Mouse (Mus musculus) midbrain, embryonic 13.5 days (tissue): ENCODE measurements at regions not wholly inside any gene's neighbourhood (a gene's known extent, or its start where the extent isn't known, plus 50 kb on each side); places are given as distances from the start of the nearest gene placed in this dataset.

Experiments used
- ATAC-seq: fragments of 200-750 bp; cut with Nextera tagmentation; 2 replicates; pipeline ENCODE4 v1.8.0; 2017; ENCODE audit warnings: mild to moderate bottlenecking, moderate TSS enrichment, moderate library complexity
- H3K27ac ChIP-seq: fragments of 300-500 bp; sonication (generic); 2 replicates; pipeline ENCODE4 v1.5.1; 2015; ENCODE audit warnings: inconsistent platforms, mild to moderate bottlenecking, moderate library complexity
- H3K27me3 ChIP-seq: fragments of 300-500 bp; sonication (generic); 2 replicates; pipeline ENCODE4 v1.6.1; 2015; ENCODE audit warnings: mild to moderate bottlenecking, inconsistent platforms
- H3K36me3 ChIP-seq: fragments of 300-500 bp; sonication (generic); 2 replicates; pipeline ENCODE4 v1.6.1; 2015; ENCODE audit warnings: mild to moderate bottlenecking, inconsistent platforms
- H3K4me1 ChIP-seq: fragments of 300-500 bp; sonication (generic); replicated peaks from 2 replicates; pipeline ENCODE4 v1.6.1; 2015; ENCODE audit warnings: inconsistent platforms
- H3K4me2 ChIP-seq: fragments of 300-500 bp; sonication (generic); replicated peaks from 2 replicates; pipeline ENCODE4 v1.6.1; 2015; ENCODE audit warnings: moderate library complexity, mild to moderate bottlenecking, inconsistent platforms
- H3K4me3 ChIP-seq: fragments of 300-500 bp; sonication (generic); replicated peaks from 2 replicates; pipeline ENCODE4 v1.5.1; 2015; ENCODE audit warnings: mild to moderate bottlenecking, inconsistent platforms
- H3K9ac ChIP-seq: fragments of 300-500 bp; sonication (generic); replicated peaks from 2 replicates; pipeline ENCODE4 v1.6.1; 2015; ENCODE audit warnings: mild to moderate bottlenecking, inconsistent platforms
- H3K9me3 ChIP-seq: fragments of 300-500 bp; sonication (generic); 2 replicates; pipeline ENCODE4 v1.6.1; 2016; ENCODE audit warnings: mild to moderate bottlenecking, inconsistent platforms
- WGBS: fragments of 180-500 bp; shearing (Covaris S2); methylation state at CpG from one replicate; pipeline ENCODE4 v1.1.7; 2015; 5-methylcytosine and 5-hydroxymethylcytosine counted together

DNA sequence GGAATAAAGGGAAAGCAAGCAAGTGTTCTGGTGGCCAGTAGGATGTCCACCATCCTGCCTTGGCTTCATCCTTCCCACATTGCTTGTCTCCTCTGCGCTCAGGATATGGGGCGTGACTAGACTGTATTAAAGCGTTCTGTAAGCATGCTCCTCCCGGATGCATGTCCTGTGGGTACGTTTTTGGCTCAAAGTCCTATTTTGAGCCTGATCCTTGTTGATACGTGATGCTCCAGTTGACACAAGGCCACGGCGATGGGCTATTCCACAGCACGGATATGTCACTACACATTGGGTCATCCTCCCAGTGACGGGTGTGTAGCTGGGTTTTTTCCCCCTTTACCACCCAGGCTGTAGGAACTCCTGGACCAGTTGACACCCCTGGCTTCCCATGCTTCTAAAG, 110.6 kb downstream of the Mn1 start:
- no peaks in the 10 kb centered on the region for H3K36me3 ChIP-seq
- no peak overlapping the region for H3K9ac ChIP-seq
- no peak overlapping the region for H3K27ac ChIP-seq
- no peak for ATAC-seq
- no peak overlapping the region for H3K4me3 ChIP-seq
- H3K27me3 ChIP-seq, result 0 out of 2 replicates have a peak, but pooled peaks cover 5% of the 10 kb centered on the region
- no peaks in the 10 kb centered on the region for H3K9me3 ChIP-seq
- peaks cover 38% of the 10 kb centered on the region for H3K4me1 ChIP-seq
- 89% methylated on average over 10 of the region's 10 CpGs for WGBS
- H3K4me2 ChIP-seq, result no peak overlapping the region

DNA sequence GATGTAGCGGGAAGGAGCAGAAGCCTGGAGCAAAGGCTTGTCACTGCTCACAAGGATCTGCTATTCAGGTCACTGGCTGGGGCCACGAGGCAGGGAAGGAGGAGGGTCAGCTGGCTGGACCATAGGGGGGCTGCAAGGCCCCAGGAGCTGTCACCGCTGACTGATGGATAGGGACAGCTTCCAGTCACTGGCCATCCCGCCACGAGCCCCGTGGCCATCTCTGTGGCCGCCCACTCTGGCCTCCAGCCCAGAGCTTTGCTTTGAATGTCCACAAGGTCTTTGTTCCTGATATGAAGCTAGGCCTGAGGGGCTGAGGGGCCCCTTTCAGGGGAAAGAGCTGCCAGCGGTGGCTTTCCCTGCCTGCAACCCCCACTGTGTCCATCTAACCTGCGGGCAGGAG, 111.9 kb downstream of the Mn1 start:
- 0 out of 2 replicates have a peak, but pooled peaks cover 5% of the 10 kb centered on the region for H3K27me3 ChIP-seq
- no peak overlapping the region for H3K4me2 ChIP-seq
- no peaks in the 10 kb centered on the region for H3K36me3 ChIP-seq
- H3K4me1 ChIP-seq, result peaks cover 39% of the 10 kb centered on the region
- H3K9ac ChIP-seq, result no peak overlapping the region
- 9% methylated on average over 9 of the region's 9 CpGs for WGBS
- H3K27ac ChIP-seq, result peak overlapping the region; percentile 52
- no peak overlapping the region for H3K4me3 ChIP-seq
- peak; percentile 57 for ATAC-seq
- no peaks in the 10 kb centered on the region for H3K9me3 ChIP-seq

DNA sequence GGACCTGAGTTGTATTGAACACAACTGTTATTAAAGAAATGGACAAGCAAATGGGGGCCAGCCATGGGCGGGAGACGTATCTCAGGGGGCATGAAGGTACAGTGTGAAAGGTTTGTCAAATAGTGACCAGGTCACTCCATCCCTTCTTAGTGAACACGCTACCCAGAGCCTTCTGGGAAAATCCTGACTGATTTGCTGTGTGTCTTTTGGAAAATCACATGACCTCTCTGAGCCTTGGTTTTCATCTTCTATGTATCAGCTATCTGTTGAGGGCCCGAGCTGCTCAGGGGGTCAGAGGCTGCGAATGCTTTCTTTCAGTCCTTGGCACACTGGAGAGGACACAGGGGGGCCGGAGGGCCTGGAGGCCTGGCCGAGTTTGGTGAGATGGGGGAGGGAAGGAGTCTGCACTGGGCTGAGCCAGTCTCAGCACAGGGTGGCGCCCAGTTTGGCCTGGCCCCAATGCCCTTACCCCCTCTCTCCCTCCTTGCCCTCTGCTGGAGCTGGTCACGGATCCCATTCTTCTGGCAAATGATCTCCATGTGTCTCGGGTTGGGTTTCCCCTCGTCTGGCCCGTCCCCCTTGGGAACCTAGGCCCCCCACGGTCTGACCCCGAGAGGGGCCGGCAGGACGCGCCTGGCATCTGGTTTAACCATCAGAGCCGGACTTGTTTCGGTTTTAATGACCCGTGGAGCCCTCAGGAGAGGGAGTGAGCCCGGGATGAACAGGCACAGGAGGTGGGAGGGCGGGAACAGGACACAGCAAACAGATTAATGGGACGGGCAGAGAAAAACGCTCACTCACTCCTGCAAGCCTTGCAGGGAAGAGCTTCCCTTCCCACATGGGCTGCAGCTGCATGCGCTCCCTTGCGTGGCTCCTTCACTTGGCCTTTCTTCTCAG, 113.7 kb downstream of the Mn1 start:
- 15% methylated on average over 26 of the region's 26 CpGs for WGBS
- peak overlapping the region; percentile 0 for H3K4me2 ChIP-seq
- H3K9ac ChIP-seq, result no peak overlapping the region

DNA sequence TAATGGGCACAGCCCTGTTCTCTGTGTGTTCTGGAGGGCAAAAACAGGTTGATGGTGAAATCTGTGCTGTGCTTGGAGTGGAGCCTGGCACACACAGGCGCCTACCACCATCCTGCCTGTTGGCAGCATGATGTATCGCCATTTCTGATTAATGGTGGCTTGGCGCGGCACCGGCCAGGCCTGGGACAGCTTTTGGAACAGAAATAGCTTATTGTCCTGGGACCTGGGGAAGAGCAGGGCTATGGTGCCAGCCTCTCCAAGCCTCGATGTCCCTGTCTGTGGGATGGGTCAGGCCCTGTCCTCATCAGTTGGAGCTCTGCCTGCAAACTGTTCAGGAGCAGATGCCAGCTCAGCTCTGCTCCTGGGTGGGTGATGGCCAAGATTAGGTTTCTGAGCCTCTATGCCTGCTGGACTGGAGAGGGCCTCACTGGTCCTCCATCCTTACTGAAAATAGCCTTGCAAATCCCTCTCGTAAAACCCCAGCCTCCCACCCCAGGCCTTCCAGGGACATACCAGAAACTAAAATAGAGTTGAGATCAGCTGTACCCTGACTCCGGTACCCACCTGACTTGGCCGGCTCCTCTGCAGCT, 115.4 kb downstream of the Mn1 start:
- WGBS, result 89% methylated on average over 9 of the region's 9 CpGs
- peaks cover 55% of the 10 kb centered on the region for H3K4me1 ChIP-seq
- no peak overlapping the region for H3K9ac ChIP-seq
- H3K4me3 ChIP-seq, result no peak overlapping the region
- no peak overlapping the region for H3K27ac ChIP-seq
- H3K27me3 ChIP-seq, result 0 out of 2 replicates have a peak, but pooled peaks cover 5% of the 10 kb centered on the region
- no peak for ATAC-seq
- H3K36me3 ChIP-seq, result no peaks in the 10 kb centered on the region
- H3K9me3 ChIP-seq, result no peaks in the 10 kb centered on the region
- no peak overlapping the region for H3K4me2 ChIP-seq

More for the DNA sequence above, 113.7 kb downstream of the Mn1 start:
- Histone ChIP-seq H3K27me3 (0 out of 2 replicates have a peak, but pooled peaks cover 5% of the 10 kb centered on the region), H3K36me3 (no peaks in the 10 kb centered on the region), H3K9me3 (no peaks in the 10 kb centered on the region), H3K27ac (0 out of 2 replicates have a peak overlapping the region, but pooled peaks have one; percentile 45), H3K4me3 (no peak overlapping the region), H3K4me1 (peaks cover 47% of the 10 kb centered on the region)
- peak; percentile 40; the same call in 1 of the 2 replicates for ATAC-seq

DNA sequence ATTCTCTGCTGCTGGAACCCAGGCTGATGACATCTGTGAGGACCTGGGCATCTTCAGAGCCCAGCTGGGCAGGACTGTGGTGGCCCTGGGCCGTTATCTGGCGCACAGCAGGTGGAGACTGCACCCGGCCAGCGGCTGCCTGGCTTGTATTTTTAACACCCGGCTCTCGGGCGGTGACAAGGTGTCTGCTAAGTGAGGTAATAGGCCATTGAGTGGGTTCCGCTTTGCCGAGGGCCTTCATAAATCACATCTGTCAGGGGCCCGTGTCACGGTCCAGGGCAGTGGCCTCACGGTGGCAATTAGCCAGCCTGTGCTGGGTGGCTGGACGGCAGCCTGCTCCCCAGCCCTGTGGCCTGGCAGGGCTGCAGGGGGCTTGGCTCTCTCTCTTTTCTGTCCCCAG, 118.8 kb downstream of the Mn1 start:
- no peaks in the 10 kb centered on the region for H3K36me3 ChIP-seq
- no peak for ATAC-seq
- H3K9me3 ChIP-seq, result no peaks in the 10 kb centered on the region
- H3K9ac ChIP-seq, result no peak overlapping the region
- WGBS, result 54% methylated on average over 13 of the region's 13 CpGs
- peak overlapping the region; percentile 17; the same call in 1 of the 2 replicates for H3K27ac ChIP-seq
- H3K4me1 ChIP-seq, result peaks cover 47% of the 10 kb centered on the region
- no peak overlapping the region for H3K4me3 ChIP-seq
- no peak overlapping the region for H3K4me2 ChIP-seq
- no peaks in the 10 kb centered on the region for H3K27me3 ChIP-seq

DNA sequence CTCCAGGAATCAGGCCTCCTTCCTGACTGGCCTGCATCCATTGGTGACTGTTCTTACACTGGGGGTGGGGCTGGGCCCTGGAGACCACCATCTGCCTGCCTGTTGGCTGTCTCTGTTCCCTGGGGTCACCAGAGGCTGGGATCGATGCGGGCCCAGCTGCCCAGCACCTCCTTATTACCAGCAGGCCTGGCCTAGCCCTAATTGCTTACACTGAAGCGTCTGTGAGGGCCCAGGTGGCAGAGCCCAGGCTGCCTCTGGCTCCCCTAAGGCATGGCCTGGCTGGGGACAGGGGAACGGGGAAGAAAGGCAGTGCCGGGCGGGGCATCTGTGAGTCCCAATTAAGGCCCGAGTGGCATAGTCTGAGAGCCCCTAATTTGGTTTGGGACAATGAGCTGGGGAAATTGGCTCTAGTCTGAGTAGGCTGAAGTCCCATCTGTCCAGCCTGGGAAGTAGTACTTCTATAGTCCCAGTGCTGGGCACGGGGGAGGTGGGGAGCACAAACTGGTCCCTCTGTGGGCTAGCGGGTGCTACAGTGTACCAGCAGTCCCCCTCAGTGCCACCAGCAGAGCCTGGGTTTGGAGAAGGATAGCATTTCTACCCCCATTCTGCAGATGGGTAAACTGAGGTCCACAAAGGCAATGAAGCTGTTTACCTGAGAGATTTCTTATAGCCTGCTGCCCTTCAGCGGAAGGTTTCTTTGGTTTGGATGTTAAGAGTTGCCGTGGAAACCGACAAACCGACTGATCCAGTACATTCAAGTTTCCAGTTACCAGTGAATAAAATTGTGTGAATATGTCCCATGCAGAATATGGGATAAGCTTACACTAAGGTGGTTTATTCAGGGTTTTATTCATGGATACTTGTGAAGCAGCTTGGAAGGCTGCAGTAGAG, 121.6 kb downstream of the Mn1 start:
- Histone ChIP-seq H3K27me3 (no peaks in the 10 kb centered on the region), H3K4me2 (no peak overlapping the region), H3K27ac (peak overlapping the region; percentile 67), H3K9ac (no peak overlapping the region), H3K4me3 (no peak overlapping the region), H3K4me1 (peaks cover 35% of the 10 kb centered on the region), H3K36me3 (no peaks in the 10 kb centered on the region), H3K9me3 (no peaks in the 10 kb centered on the region)
- peak; percentile 85 for ATAC-seq
- WGBS, result 46% methylated on average over 13 of the region's 13 CpGs

DNA sequence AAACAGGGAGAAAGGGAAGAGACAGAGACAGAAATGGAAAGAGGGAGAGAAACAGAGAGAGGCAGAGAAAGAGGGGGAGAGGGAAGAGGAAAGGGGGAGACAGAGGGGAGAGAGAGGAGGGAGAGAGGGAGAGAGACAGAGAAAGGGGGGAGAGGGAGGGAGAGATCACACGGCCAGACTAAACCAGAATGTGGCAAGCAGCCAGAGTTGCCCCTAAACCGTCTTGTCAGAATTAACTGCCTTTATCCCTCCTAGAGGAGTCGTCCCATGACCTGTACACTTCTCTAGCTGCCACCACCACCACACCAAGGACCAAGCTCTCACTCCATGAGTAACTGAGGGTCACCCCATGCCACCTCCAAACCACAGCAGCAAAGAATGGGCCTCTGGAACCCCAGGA, 123.3 kb downstream of the Mn1 start:
- no peak overlapping the region for H3K4me2 ChIP-seq
- 16% methylated on average over 3 of the region's 3 CpGs for WGBS
- no peak overlapping the region for H3K4me3 ChIP-seq
- no peak for ATAC-seq
- H3K27me3 ChIP-seq, result no peaks in the 10 kb centered on the region
- H3K4me1 ChIP-seq, result peaks cover 31% of the 10 kb centered on the region
- no peak overlapping the region for H3K27ac ChIP-seq
- H3K36me3 ChIP-seq, result no peaks in the 10 kb centered on the region
- H3K9me3 ChIP-seq, result no peaks in the 10 kb centered on the region
- H3K9ac ChIP-seq, result no peak overlapping the region

DNA sequence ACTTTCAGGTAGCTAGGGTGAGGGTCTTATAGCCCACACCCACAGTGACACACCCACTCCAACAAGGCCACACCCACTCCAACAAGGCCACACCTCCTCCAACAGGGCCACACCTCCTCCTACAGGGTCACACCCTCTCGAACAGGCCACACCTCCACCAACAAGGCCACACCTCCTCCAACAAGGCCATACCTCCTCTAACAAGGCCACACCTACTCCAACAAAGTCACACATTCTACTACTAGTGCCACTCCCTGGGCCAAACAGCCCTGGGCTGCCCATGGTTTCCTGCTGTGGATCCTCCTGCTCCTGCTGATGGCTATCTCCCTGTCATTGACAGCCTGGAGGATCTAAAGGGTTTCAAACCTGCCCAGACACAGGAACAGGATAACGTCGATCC, 124.9 kb downstream of the Mn1 start:
- no peaks in the 10 kb centered on the region for H3K36me3 ChIP-seq
- H3K9ac ChIP-seq, result no peak overlapping the region
- no peak for ATAC-seq
- H3K27me3 ChIP-seq, result no peaks in the 10 kb centered on the region
- no peak overlapping the region for H3K4me2 ChIP-seq
- peaks cover 22% of the 10 kb centered on the region for H3K4me1 ChIP-seq
- 88% methylated on average over 3 of the region's 3 CpGs for WGBS
- H3K27ac ChIP-seq, result no peak overlapping the region
- H3K4me3 ChIP-seq, result no peak overlapping the region
- no peaks in the 10 kb centered on the region for H3K9me3 ChIP-seq

DNA sequence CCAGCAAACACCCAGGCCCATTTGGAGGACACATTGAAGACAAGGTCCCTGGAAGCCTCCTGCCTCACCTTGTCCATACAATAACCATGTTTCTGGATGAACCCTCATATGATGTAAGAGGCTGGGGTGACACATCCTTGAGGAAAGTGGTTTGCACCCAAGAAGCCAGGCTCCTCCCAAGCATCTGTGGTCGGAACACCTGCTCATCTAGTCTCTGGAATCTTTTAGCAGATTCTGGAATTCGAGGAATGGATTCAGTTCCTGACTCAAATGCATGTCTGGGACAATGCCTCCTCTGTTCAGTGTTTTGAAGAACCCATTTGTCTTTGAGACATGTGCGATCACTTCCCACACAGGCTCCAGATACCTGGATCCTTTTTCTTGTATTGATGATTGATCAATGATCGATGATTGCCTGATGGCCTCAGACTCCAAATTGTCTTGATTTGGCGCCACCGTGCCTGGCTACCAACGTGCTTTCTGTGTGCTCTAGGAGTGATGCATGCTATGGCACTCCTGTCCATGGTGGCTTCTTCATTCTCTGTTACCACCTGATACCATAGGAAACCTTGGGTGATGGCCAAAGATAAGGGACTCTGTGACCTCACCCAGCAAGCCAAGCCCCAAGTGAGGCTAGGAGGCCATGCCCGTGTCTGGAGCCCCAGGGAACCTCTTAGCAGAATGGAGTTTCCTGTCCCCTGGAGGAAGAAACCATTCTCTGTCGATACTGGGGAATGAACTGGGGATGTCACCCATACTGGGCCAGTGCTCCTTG, 126.7 kb downstream of the Mn1 start:
- Histone ChIP-seq H3K36me3 (no peaks in the 10 kb centered on the region), H3K27ac (no peak overlapping the region), H3K4me2 (no peak overlapping the region), H3K9ac (no peak overlapping the region), H3K27me3 (no peaks in the 10 kb centered on the region), H3K9me3 (no peaks in the 10 kb centered on the region), H3K4me3 (no peak overlapping the region), H3K4me1 (peaks cover 6% of the 10 kb centered on the region)
- ATAC-seq, result no peak
- WGBS, result 90% methylated on average over 9 of the region's 9 CpGs

DNA sequence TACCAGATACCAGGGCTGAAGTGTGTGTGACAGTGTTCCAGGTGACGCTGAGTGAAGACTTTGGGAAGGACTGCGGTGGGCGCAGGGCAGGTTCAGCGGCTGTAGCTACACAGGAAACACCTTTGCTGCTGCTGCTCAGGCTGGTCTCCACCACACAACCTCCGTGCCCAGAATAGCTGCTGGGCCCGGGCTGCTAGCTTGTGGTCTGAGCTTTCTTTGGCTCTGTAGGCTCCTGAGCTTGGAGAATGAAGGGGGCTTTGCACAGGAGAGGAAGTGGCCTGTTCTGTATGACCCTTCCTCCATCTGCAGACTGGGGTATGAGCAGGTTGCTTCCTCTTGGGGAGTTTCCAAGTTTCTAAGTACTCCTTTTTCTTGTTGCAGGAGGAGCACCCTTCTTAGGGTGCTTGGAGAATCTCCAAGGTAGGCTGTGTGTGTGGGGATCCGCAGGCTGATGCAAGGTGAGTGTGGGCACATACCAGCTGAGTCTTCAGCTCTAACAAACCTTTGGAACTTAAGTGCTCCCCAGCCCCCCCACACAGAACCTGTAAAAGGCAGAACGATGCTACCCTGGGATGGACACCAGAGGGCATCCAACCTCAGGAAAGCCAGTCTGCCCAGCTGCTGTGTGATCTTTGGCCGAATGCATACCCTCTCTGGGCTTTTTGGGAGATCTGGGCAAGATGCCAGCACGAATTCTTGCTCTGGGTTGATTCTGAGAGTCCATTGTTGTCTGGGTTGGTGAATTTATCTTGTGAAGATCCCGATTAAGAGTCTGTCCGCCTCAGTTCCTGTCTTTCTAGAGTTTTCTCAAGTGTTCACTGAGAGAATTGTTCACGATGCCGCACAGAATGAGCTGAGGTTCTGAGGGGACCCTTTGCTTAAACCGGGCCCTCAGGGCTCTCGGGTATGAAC, 136.6 kb downstream of the Mn1 start:
- peak overlapping the region; percentile 83 for H3K27ac ChIP-seq
- H3K4me2 ChIP-seq, result no peak overlapping the region
- H3K36me3 ChIP-seq, result no peaks in the 10 kb centered on the region
- H3K4me3 ChIP-seq, result no peak overlapping the region
- peaks cover 33% of the 10 kb centered on the region for H3K4me1 ChIP-seq
- no peak for ATAC-seq
- 72% methylated on average over 16 of the region's 16 CpGs for WGBS
- no peaks in the 10 kb centered on the region for H3K27me3 ChIP-seq
- H3K9ac ChIP-seq, result no peak overlapping the region
- H3K9me3 ChIP-seq, result no peaks in the 10 kb centered on the region; the same call in 1 of the 2 replicates
